In genomic region chr9:41542511-41542910, GRCm38 (mm10) we compare ENCODE assay signal across 31 mouse cellular contexts.
A peak's percentile ranks its signal among the peaks of the same experiment; 100 is the strongest.
DNase-seq lines count a peak whose midpoint lies in the region; ATAC-seq and TF ChIP-seq lines count a peak whose summit lies in the region.
"Had no signal": no experiment of that assay in that cellular context is flagged by ENCODE, and none has a peak within 500 bp of the region (broad histone marks: within the 10 kb centered on the region; RNA-seq: fewer than 3 reads in every experiment).

No protein-coding gene starts in this region.

- peak; percentile 27 for DNase-seq in kidney, postnatal 0 days (ENCODE audit: low spot score)
- DNase-seq in kidney, postnatal 10 days = no peak
- peak; percentile 67 for DNase-seq in 3T3-L1 (ENCODE audit: low read depth, low spot score)
- DNase-seq in NIH3T3 (ENCODE audit: low read depth) = peak; percentile 47
- DNase-seq in cerebellum, adult 11-12 months = no peak
- DNase-seq in testis, postnatal 14 days (ENCODE audit: low spot score) = no peak
- DNase-seq: adrenal gland, postnatal 10 days; cerebellum, adult 18-20 months; cerebellum, adult 9-10 months; cerebellum, postnatal 14 days; gastrocnemius, postnatal 10 days; heart, adult 18-20 months; heart, postnatal 10 days; heart, postnatal 36 days; kidney, adult 11 months; kidney, adult 8-10 months had no signal

- H3K27me3 ChIP-seq in kidney, postnatal 0 days (ENCODE audit: insufficient read depth, low read length) = no peaks in the 10 kb centered on the region
- H3K27me3 ChIP-seq: CH12.LX; embryonic facial prominence, embryonic 12.5 days; forebrain, embryonic 13.5 days; heart, embryonic 12.5 days; heart, embryonic 15.5 days; hindbrain, embryonic 13.5 days; intestine, embryonic 15.5 days had no signal

- no peak for ATAC-seq in kidney, postnatal 0 days (replicated peaks; ENCODE audit: low FRiP score, low read depth)
- ATAC-seq in erythroblast, adult 5-6 weeks (replicated peaks; ENCODE audit: low FRiP score, poor library complexity, severe bottlenecking) = no peak
- ATAC-seq: activated CD4-positive, CD25-positive, alpha-beta regulatory T cell, adult 4 months; forebrain, embryonic 13.5 days; forebrain, embryonic 16.5 days; hindbrain, embryonic 16.5 days; intestine, embryonic 15.5 days had no signal

- H3K9me3 ChIP-seq in kidney, postnatal 0 days (replicated peaks; ENCODE audit: low read length) = no peaks in the 10 kb centered on the region
- H3K9me3 ChIP-seq: embryonic facial prominence, embryonic 12.5 days; forebrain, embryonic 10.5 days; forebrain, embryonic 13.5 days; G1E; heart, embryonic 12.5 days; heart, embryonic 15.5 days; hindbrain, embryonic 10.5 days; hindbrain, embryonic 13.5 days; intestine, embryonic 15.5 days had no signal

- no peaks in the 10 kb centered on the region for H3K4me1 ChIP-seq in kidney, postnatal 0 days (replicated peaks; ENCODE audit: insufficient read depth, low read length)
- peaks cover 26% of the 10 kb centered on the region for H3K4me1 ChIP-seq in embryonic fibroblast, embryonic 13.5 days (ENCODE audit: control insufficient read depth, insufficient read depth, low read length)
- H3K4me1 ChIP-seq: forebrain, embryonic 10.5 days; forebrain, embryonic 13.5 days; heart, embryonic 15.5 days; hindbrain, embryonic 10.5 days; intestine, embryonic 15.5 days had no signal

- no peak overlapping the region for H3K9ac ChIP-seq in kidney, postnatal 0 days (ENCODE audit: low read depth, low read length)
- H3K9ac ChIP-seq: embryonic facial prominence, embryonic 12.5 days; forebrain, embryonic 13.5 days; heart, embryonic 12.5 days; heart, embryonic 15.5 days; hindbrain, embryonic 13.5 days; intestine, embryonic 15.5 days had no signal

- H3K4me3 ChIP-seq in kidney, postnatal 0 days (replicated peaks; ENCODE audit: low read depth, low read length) = no peak overlapping the region
- no peak overlapping the region for H3K4me3 ChIP-seq in embryonic fibroblast, embryonic 13.5 days (ENCODE audit: insufficient read depth, low read length)
- H3K4me3 ChIP-seq: embryonic facial prominence, embryonic 12.5 days; forebrain, embryonic 10.5 days; forebrain, embryonic 13.5 days; heart, embryonic 12.5 days; heart, embryonic 15.5 days; hindbrain, embryonic 10.5 days; hindbrain, embryonic 13.5 days; intestine, embryonic 15.5 days had no signal

- H3K27ac ChIP-seq in kidney, postnatal 0 days = no peak overlapping the region
- peak overlapping the region; percentile 97 for H3K27ac ChIP-seq in embryonic fibroblast, embryonic 13.5 days (ENCODE audit: insufficient read depth, low read length)
- H3K27ac ChIP-seq: embryonic facial prominence, embryonic 12.5 days; forebrain, embryonic 10.5 days; forebrain, embryonic 13.5 days; heart, embryonic 15.5 days; hindbrain, embryonic 10.5 days; intestine, embryonic 15.5 days had no signal

- H3K4me2 ChIP-seq in kidney, postnatal 0 days (ENCODE audit: low read length) = no peak overlapping the region
- H3K4me2 ChIP-seq: embryonic facial prominence, embryonic 12.5 days; forebrain, embryonic 13.5 days; heart, embryonic 12.5 days; heart, embryonic 15.5 days; hindbrain, embryonic 13.5 days; intestine, embryonic 15.5 days had no signal

- no peak for TF ChIP-seq POLR2A in embryonic fibroblast, embryonic 13.5 days (IDR thresholded peaks at IDR 0.05; ENCODE audit: low read depth, low read length)

- TF ChIP-seq CTCF in kidney, postnatal 0 days (IDR thresholded peaks at IDR 0.05; ENCODE audit: low read depth) = no peak
- TF ChIP-seq CTCF in embryonic fibroblast, embryonic 13.5 days (IDR thresholded peaks at IDR 0.05; ENCODE audit: borderline replicate concordance, insufficient read depth, low read length) = no peak

- 80% methylated on average over 5 of the region's 5 CpGs for WGBS in kidney, postnatal 0 days

- H3K36me3 ChIP-seq in kidney, postnatal 0 days (ENCODE audit: insufficient read depth, low read length) = no peaks in the 10 kb centered on the region
- H3K36me3 ChIP-seq: embryonic facial prominence, embryonic 12.5 days; forebrain, embryonic 10.5 days; G1E; heart, embryonic 12.5 days; heart, embryonic 15.5 days; intestine, embryonic 15.5 days had no signal

Comparison
In these comparisons a context has a peak if more than half of its experiments do, and no peak if none do; other contexts are left out.
1. DNase-seq: peak in kidney, postnatal 0 days (single experiment), 3T3-L1 (single experiment) and NIH3T3 (single experiment); none in kidney, postnatal 10 days (single experiment), cerebellum, adult 11-12 months (single experiment) and testis, postnatal 14 days (single experiment).